Mouse (Mus musculus): ENCODE measurements around the gene Txn2. TPM values are rescaled to one million over a fixed set of nuclear protein-coding genes. Genes with fewer than 3 reads are reported as not detected.

Txn2 gene
- polyA plus RNA-seq, 1 experiment from 2014 or later: 294 TPM

Other genes starting within 250 kb of the Txn2 start
- not detected in 2 replicates for gene Apol7e, start 230.1 kb downstream of the Txn2 start, polyA plus RNA-seq (2016; fragmentation: Nextera tagmentation; extraction: Ambion mirVana)
- gene Apol9b, start 200.0 kb downstream of the Txn2 start, polyA plus RNA-seq (2016; fragmentation: Nextera tagmentation; extraction: Ambion mirVana): not detected in 2 replicates
- gene Apol8, start 172.0 kb downstream of the Txn2 start, polyA plus RNA-seq (2016; fragmentation: Nextera tagmentation; extraction: Ambion mirVana): 0.14 and 0.20 TPM in 2 replicates
- gene Myh9, start 86.8 kb downstream of the Txn2 start, polyA plus RNA-seq (2016; fragmentation: Nextera tagmentation; extraction: Ambion mirVana): 32.7 and 38.4 TPM in 2 replicates
- 5.5 and 5.9 TPM in 2 replicates for gene Foxred2, start 27.7 kb upstream of the Txn2 start, polyA plus RNA-seq (2016; fragmentation: Nextera tagmentation; extraction: Ambion mirVana)
- gene Eif3d, start 41.8 kb upstream of the Txn2 start, polyA plus RNA-seq (2016; fragmentation: Nextera tagmentation; extraction: Ambion mirVana): 241 and 255 TPM in 2 replicates
- 0.24 and 0.92 TPM in 2 replicates for gene Cacng2, start 191.0 kb upstream of the Txn2 start, polyA plus RNA-seq (2016; fragmentation: Nextera tagmentation; extraction: Ambion mirVana)
- gene Ift27, start 245.1 kb upstream of the Txn2 start, polyA plus RNA-seq (2016; fragmentation: Nextera tagmentation; extraction: Ambion mirVana): 156 and 171 TPM in 2 replicates